20 mouse cellular contexts compared by ENCODE assay signal in the genomic region with DNA sequence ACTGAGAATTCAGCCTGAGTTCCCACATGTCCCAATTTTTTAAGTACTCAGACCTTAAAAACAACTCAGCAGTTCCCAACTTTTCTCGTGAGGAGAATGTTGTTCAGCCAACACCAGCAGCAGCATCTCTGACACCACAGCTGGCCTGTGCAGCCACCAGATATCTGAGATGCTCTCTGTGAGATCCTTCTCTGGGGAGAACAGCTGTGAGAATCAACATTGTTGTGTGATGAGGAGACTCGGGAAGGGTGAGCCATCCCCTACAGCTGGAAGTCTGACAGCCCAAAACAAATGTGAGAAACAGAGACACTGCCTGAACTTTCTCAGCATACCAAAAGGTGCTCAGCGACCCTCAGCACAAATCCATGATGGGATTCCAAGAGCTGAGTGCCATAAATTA. TPM values are rescaled to one million over a fixed set of nuclear protein-coding genes. Genes with fewer than 3 reads are reported as not detected.
DNase-seq lines count a peak whose midpoint lies in the region; ATAC-seq and TF ChIP-seq lines count a peak whose summit lies in the region.
"Had no signal": no experiment of that assay in that cellular context is flagged by ENCODE, and none has a peak within 500 bp of the region (broad histone marks: within the 10 kb centered on the region; RNA-seq: fewer than 3 reads in every experiment).

No protein-coding gene starts in this region.

- no peak overlapping the region for H3K9ac ChIP-seq in stomach, embryonic 14.5 days (replicated peaks; ENCODE audit: low read depth, low read length)
- no peak overlapping the region for H3K9ac ChIP-seq in stomach, postnatal 0 days (ENCODE audit: low read length)
- H3K9ac ChIP-seq in intestine, embryonic 15.5 days: no peak overlapping the region
- H3K9ac ChIP-seq in stomach, embryonic 15.5 days: no peak overlapping the region
- H3K9ac ChIP-seq: embryonic facial prominence, embryonic 13.5 days; forebrain, embryonic 13.5 days; midbrain, embryonic 12.5 days had no signal

- TF ChIP-seq CTCF in stomach, postnatal 0 days (IDR thresholded peaks at IDR 0.05; ENCODE audit: low read depth): no peak
- TF ChIP-seq CTCF in left cerebral cortex, adult 2 months (IDR thresholded peaks at IDR 0.05): no peak

- no peaks in the 10 kb centered on the region for H3K36me3 ChIP-seq in stomach, embryonic 14.5 days (ENCODE audit: control insufficient read depth, insufficient read depth, low read length)
- no peaks in the 10 kb centered on the region for H3K36me3 ChIP-seq in stomach, postnatal 0 days (ENCODE audit: control insufficient read depth, insufficient read depth, low read length)
- no peaks in the 10 kb centered on the region for H3K36me3 ChIP-seq in intestine, embryonic 15.5 days
- H3K36me3 ChIP-seq in stomach, embryonic 15.5 days: no peaks in the 10 kb centered on the region
- H3K36me3 ChIP-seq: hindbrain, embryonic 10.5 days; midbrain, embryonic 12.5 days had no signal

- 30% methylated on average over 3 of the region's 3 CpGs for WGBS in stomach, embryonic 14.5 days
- WGBS in stomach, postnatal 0 days: 41% methylated on average over 3 of the region's 3 CpGs
- 37% methylated on average over 3 of the region's 3 CpGs for WGBS in intestine, embryonic 15.5 days
- 20% methylated on average over 3 of the region's 3 CpGs for WGBS in stomach, embryonic 15.5 days

- no peak for ATAC-seq in stomach, embryonic 14.5 days (ENCODE audit: insufficient number of reproducible peaks, insufficient read depth, low FRiP score, low read depth)
- no peak for ATAC-seq in stomach, postnatal 0 days (ENCODE audit: low FRiP score, low TSS enrichment)
- peak; percentile 65; the same call in 1 of the 2 replicates for ATAC-seq in intestine, embryonic 15.5 days
- no peak for ATAC-seq in stomach, embryonic 15.5 days (ENCODE audit: insufficient read depth, low FRiP score, low read depth)
- ATAC-seq: forebrain, embryonic 13.5 days had no signal

- H3K4me1 ChIP-seq in stomach, embryonic 14.5 days (ENCODE audit: control insufficient read depth, insufficient read depth, low read length): peaks cover 12% of the 10 kb centered on the region; the same call in 1 of the 2 replicates
- H3K4me1 ChIP-seq in stomach, postnatal 0 days (replicated peaks; ENCODE audit: control insufficient read depth, insufficient read depth): no peaks in the 10 kb centered on the region; the same call in 1 of the 2 replicates
- peaks cover 19% of the 10 kb centered on the region for H3K4me1 ChIP-seq in intestine, embryonic 15.5 days (replicated peaks)
- peaks cover 19% of the 10 kb centered on the region for H3K4me1 ChIP-seq in stomach, embryonic 15.5 days

- no peak for TF ChIP-seq EP300 in stomach, postnatal 0 days (optimal IDR thresholded peaks at IDR 0.05)

- no peak overlapping the region for H3K4me3 ChIP-seq in stomach, embryonic 14.5 days (ENCODE audit: low read depth, low read length)
- H3K4me3 ChIP-seq in stomach, postnatal 0 days (ENCODE audit: low read depth, low read length): no peak overlapping the region
- no peak overlapping the region for H3K4me3 ChIP-seq in intestine, embryonic 15.5 days (replicated peaks)
- H3K4me3 ChIP-seq in stomach, embryonic 15.5 days (replicated peaks): no peak overlapping the region
- H3K4me3 ChIP-seq in left cerebral cortex, adult 2 months: no peak overlapping the region
- H3K4me3 ChIP-seq: embryonic facial prominence, embryonic 13.5 days; forebrain, embryonic 13.5 days; hindbrain, embryonic 10.5 days; layer of hippocampus, adult 2 months; midbrain, embryonic 12.5 days had no signal

- no peaks in the 10 kb centered on the region for H3K27me3 ChIP-seq in stomach, embryonic 14.5 days (ENCODE audit: control insufficient read depth, insufficient read depth, low read length)
- no peaks in the 10 kb centered on the region for H3K27me3 ChIP-seq in stomach, postnatal 0 days (ENCODE audit: control insufficient read depth, insufficient read depth, low read length)
- no peaks in the 10 kb centered on the region for H3K27me3 ChIP-seq in intestine, embryonic 15.5 days (replicated peaks)
- no peaks in the 10 kb centered on the region for H3K27me3 ChIP-seq in stomach, embryonic 15.5 days (replicated peaks)
- H3K27me3 ChIP-seq: embryonic facial prominence, embryonic 13.5 days; forebrain, embryonic 13.5 days had no signal

- H3K9me3 ChIP-seq in stomach, embryonic 14.5 days (ENCODE audit: control insufficient read depth, low read depth, low read length): no peaks in the 10 kb centered on the region
- H3K9me3 ChIP-seq in stomach, postnatal 0 days (ENCODE audit: control insufficient read depth, low read length): no peaks in the 10 kb centered on the region
- no peaks in the 10 kb centered on the region for H3K9me3 ChIP-seq in intestine, embryonic 15.5 days
- H3K9me3 ChIP-seq in stomach, embryonic 15.5 days: no peaks in the 10 kb centered on the region
- H3K9me3 ChIP-seq: embryonic facial prominence, embryonic 13.5 days; forebrain, embryonic 13.5 days; hindbrain, embryonic 10.5 days; midbrain, embryonic 12.5 days had no signal

- no peak overlapping the region for H3K4me2 ChIP-seq in stomach, embryonic 14.5 days (replicated peaks; ENCODE audit: low read depth, low read length)
- H3K4me2 ChIP-seq in stomach, postnatal 0 days (replicated peaks; ENCODE audit: low read depth): no peak overlapping the region
- no peak overlapping the region for H3K4me2 ChIP-seq in intestine, embryonic 15.5 days (replicated peaks)
- H3K4me2 ChIP-seq in stomach, embryonic 15.5 days: no peak overlapping the region
- H3K4me2 ChIP-seq: embryonic facial prominence, embryonic 13.5 days; forebrain, embryonic 13.5 days; midbrain, embryonic 12.5 days had no signal

- H3K27ac ChIP-seq in stomach, embryonic 14.5 days (ENCODE audit: low read length): peak overlapping the region; percentile 15; the same call in 1 of the 2 replicates
- H3K27ac ChIP-seq in stomach, postnatal 0 days (replicated peaks): no peak overlapping the region
- H3K27ac ChIP-seq in intestine, embryonic 15.5 days: no peak overlapping the region
- H3K27ac ChIP-seq in stomach, embryonic 15.5 days: 0 out of 2 replicates have a peak overlapping the region, but pooled peaks have one; percentile 13
- no peak overlapping the region for H3K27ac ChIP-seq in left cerebral cortex, adult 2 months
- H3K27ac ChIP-seq: embryonic facial prominence, embryonic 13.5 days; forebrain, embryonic 13.5 days; hindbrain, embryonic 10.5 days; layer of hippocampus, adult 2 months; midbrain, embryonic 12.5 days had no signal

- peak; percentile 57 for DNase-seq in heart, adult 8-10 months (ENCODE audit: low spot score)
- DNase-seq in heart, postnatal 25 days (ENCODE audit: low spot score): no peak
- DNase-seq in stomach, postnatal 0 days (ENCODE audit: low spot score): no peak
- no peak for DNase-seq in frontal cortex, postnatal 36 days (ENCODE audit: low spot score in 2 of 2)
- DNase-seq in left cerebral cortex, adult 2 months (ENCODE audit: extremely low spot score in 1 of 2, low spot score in 2 of 2): no peak
- DNase-seq: adrenal gland, postnatal 10 days; cerebellum, adult 2 months; cerebellum, postnatal 25 days; kidney, adult 8-10 months; kidney, postnatal 14 days; thymus, postnatal 25 days had no signal

- intact Hi-C loops in heart, postnatal 25 days (cut with DNase I): no loop called here
- intact Hi-C loops in left cerebral cortex, adult 2 months (cut with DNase I): no loop called here

RNA-seq across cellular contexts. Expression of gene Col4a2, which starts 20.0 kb away (rescaled TPM):
- total RNA-seq in heart, adult 8-10 months (2022): 100 to 1,000 TPM in 3 of 4 experiments, 10 to 100 TPM in 1; 93.1 to 141 (median 113) TPM
- total RNA-seq in heart, postnatal 25 days (2021): 100 to 1,000 TPM; 292 to 338 TPM
- polyA plus RNA-seq in stomach, embryonic 14.5 days (2014; fragmentation: Nextera tagmentation; extraction: Ambion mirVana): 57.1 and 63.8 TPM in 2 replicates
- polyA plus RNA-seq in stomach, postnatal 0 days (2015; fragmentation: Nextera tagmentation; extraction: Ambion mirVana): 43.4 and 47.2 TPM in 2 replicates
- 60.2 and 61.4 TPM in 2 replicates for polyA plus RNA-seq in intestine, embryonic 15.5 days (2015; fragmentation: Nextera tagmentation; extraction: Ambion mirVana)
- 72.1 and 81.2 TPM in 2 replicates for polyA plus RNA-seq in stomach, embryonic 15.5 days (2015; fragmentation: Nextera tagmentation; extraction: Ambion mirVana)
- total RNA-seq in left cerebral cortex, adult 2 months (2021): 10 to 100 TPM; 57.1 to 60.9 TPM
- total RNA-seq: neutrophil, adult 5-6 weeks had no signal

RNA-seq across cellular contexts. Expression of gene Col4a1, which starts 20.0 kb away (rescaled TPM):
- total RNA-seq in heart, adult 8-10 months (2022): 100 to 1,000 TPM; 136 to 221 (median 183) TPM
- total RNA-seq in heart, postnatal 25 days (2021): 100 to 1,000 TPM; 537 to 622 TPM
- polyA plus RNA-seq in stomach, embryonic 14.5 days (2014; fragmentation: Nextera tagmentation; extraction: Ambion mirVana): 216 and 233 TPM in 2 replicates
- polyA plus RNA-seq in stomach, postnatal 0 days (2015; fragmentation: Nextera tagmentation; extraction: Ambion mirVana): 96.3 and 99.0 TPM in 2 replicates
- polyA plus RNA-seq in intestine, embryonic 15.5 days (2015; fragmentation: Nextera tagmentation; extraction: Ambion mirVana): 161 and 170 TPM in 2 replicates
- 191 and 208 TPM in 2 replicates for polyA plus RNA-seq in stomach, embryonic 15.5 days (2015; fragmentation: Nextera tagmentation; extraction: Ambion mirVana)
- total RNA-seq in left cerebral cortex, adult 2 months (2021): 10 to 100 TPM; 55.4 to 66.2 TPM
- total RNA-seq: neutrophil, adult 5-6 weeks had no signal

Comparison
In these comparisons a context has a peak if more than half of its experiments do, and no peak if none do; other contexts are left out.
1. H3K27ac ChIP-seq: peak in stomach, embryonic 14.5 days (single experiment) and stomach, embryonic 15.5 days (single experiment); none in stomach, postnatal 0 days (single experiment), intestine, embryonic 15.5 days (single experiment) and left cerebral cortex, adult 2 months (single experiment).